Mouse (Mus musculus): ENCODE measurements around the gene Smpd3.

Smpd3 gene

DNA sequence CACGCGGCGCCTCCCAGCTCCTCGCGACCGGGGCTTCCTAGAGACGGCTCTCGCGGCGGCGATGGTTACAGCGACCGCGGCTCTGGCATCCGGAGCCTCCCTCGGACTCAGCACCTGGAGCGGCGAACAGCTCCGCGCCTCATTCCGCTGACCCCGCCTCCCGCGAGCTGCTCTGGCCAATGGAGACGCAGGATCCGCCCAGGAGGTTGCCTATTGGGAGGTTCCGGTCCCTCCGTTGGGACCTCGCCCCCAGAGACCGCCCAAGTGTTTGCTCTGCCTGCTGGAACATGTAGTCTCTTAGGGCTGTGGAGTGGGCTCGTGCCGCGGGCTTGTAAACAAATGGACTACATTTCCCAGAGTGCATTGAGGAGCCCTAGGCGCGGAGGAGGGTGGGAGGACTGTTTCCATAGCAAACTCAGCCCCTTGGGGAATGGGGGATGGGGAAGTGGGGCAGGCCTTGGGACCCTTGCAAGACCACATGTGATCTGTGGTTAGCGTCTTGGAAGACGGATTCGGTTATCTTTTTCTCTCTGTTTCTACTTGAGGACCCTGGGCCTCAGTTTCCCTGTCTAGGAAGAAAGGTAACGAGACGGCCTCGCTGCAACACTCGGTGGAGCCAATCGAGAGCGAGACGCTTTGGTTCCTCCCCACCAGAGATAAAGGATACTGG, at the start of gene Smpd3:
TSS of gene Smpd3 (minus strand) at position 137 of the 670 bp plus-strand sequence.
- POLR2A ChIA-PET: interaction anchor here (0.6 to 2.1 kb wide), 20 partner anchors 8 to 694 kb away, joined by 3 to 8 read pairs (median 3); partner anchors contain the start of genes Pla2g15 (in 2 of the 4), Esrp2 (in 1 of the 4), Nfatc3 (in 1 of the 4) and Prmt7 (in 1 of the 4)
- CTCF ChIA-PET: interaction anchor here (0.6 to 1.3 kb wide), 8 partner anchors 10 to 216 kb away, joined by 3 to 9 read pairs (median 3); partner anchors contain the start of gene Zfp90 (in 1 of the 4)

DNA sequence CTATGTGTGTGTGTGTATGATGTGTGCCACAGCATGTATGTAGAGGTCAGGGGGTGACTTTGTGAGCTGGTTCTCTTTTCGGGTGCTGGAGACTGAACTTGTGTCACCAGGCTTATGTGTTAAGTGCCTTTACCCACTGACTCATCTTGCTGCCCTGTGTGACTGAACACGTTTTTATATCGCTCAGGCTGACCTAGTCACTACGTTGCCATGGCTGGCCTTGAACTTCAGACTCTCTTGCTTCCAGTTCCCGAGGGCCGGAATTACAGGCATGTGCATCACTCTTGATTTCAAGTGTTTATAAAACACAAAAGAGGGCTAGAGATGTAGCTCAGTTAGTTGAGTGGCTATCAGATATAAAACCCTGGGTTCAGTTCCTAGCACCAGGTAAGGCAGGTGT, 43.2 kb upstream of the Smpd3 start:
- ChIA-PET POLR2A (no interaction called here), CTCF (no interaction called here)

DNA sequence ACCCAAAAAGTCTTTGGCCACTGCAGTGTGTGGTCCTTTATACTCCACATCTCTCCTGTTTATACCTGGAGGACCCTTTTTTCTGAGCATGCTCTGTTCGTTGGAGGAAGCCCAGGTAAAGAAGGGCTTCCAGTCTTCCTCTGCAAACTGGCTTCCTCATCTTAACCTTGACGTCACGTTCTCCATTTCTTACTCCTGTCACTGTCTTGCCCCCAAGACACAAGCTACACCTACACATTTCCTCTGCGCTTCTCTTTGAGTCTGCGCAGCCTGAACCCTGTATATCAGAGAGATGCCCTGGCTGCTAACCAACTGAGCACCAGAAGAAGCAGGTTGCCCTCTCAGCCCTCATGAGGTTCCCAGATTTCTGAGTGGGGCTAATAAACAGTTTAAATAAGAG, 41.6 kb upstream of the Smpd3 start:
- CTCF ChIA-PET: interaction anchor here in 1 of 4 experiments (0.7 kb wide), 1 partner anchor 151 kb away, joined by 8 read pairs; no protein-coding TSS in a partner anchor

DNA sequence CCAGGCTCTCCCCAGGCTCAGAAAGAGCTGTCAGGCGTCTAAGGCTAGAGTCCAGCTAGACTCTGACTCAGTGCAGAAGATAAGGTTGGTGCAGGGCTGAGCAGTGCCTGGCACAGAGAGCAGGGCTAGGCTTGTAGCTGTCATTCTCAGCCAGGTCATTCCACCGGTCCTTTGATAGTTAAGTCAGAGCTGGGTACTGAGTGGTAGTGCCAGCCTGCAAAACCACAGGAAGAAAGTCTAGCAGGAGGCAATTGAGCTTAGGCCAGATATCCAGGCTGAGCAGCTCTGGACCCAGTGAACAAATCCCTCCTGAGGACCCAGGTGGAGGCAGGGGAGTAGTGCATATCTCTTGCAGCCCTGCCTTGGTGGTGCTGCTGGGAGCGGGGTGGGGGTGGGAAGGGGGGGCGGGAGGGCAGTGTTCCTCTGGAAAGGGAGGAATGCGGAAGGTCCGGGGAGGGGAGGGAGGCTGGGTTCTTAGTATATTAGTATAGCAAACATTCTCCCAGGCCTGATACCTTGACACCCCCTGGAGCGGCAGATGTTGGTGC, 40.8 kb upstream of the Smpd3 start:
- CTCF ChIA-PET: interaction anchor here in 1 of 4 experiments (0.6 kb wide), 1 partner anchor 55 kb away, joined by 3 read pairs; no protein-coding TSS in a partner anchor

More for the DNA sequence above, 41.6 kb upstream of the Smpd3 start:
- POLR2A ChIA-PET: no interaction called here

DNA sequence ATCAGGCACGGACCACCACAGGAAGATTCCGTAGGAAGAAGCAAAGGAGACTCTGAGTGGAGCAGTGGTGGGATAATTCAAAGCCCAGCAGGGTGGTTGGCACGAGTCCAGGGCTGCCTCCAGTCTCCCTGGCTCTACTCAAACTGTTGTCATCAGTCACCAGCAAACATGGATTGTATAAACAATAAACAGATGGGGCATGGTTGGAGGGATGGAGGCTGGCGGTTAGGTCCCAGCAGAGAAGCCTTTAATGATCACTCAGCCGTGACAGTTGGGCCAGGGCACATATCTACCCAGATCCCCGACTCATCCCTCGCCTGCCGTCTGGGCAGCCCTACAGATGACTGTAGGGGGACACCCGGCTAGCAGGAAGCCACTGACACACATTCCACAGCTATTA, 39.1 kb upstream of the Smpd3 start:
- POLR2A ChIA-PET: no interaction called here
- CTCF ChIA-PET: interaction anchor here in 1 of 4 experiments (0.5 kb wide), 1 partner anchor 152 kb away, joined by 3 read pairs; no protein-coding TSS in a partner anchor

More for the DNA sequence above, 40.8 kb upstream of the Smpd3 start:
- POLR2A ChIA-PET: interaction anchor here in 2 of 4 experiments (0.6 to 1.0 kb wide), 3 partner anchors 14 to 37 kb away, joined by 3 to 4 read pairs (median 3); no protein-coding TSS in a partner anchor

DNA sequence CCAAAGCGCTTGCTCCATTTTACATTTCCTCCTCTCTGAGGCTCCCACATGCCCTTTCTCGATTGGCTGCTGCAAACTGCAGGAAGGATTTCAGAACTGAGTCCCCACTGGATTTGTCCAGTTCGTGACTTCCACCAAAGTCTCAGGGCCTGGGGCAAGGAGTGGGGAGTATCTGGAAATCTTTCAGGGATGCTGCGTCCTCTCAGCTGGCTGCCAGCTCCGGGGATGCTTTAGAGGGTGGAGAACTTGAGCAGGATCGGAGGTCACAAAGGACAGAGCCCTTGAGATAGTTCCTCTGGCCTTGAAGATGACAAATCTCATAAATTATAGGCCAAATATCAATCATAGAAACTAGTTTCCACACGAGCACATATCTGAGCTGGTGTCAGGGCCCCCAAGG, 38.2 kb upstream of the Smpd3 start:
- ChIA-PET CTCF (interaction anchor here in 1 of 4 experiments (0.5 kb wide), 1 partner anchor 860 kb away, joined by 4 read pairs; no protein-coding TSS in a partner anchor), POLR2A (no interaction called here)

DNA sequence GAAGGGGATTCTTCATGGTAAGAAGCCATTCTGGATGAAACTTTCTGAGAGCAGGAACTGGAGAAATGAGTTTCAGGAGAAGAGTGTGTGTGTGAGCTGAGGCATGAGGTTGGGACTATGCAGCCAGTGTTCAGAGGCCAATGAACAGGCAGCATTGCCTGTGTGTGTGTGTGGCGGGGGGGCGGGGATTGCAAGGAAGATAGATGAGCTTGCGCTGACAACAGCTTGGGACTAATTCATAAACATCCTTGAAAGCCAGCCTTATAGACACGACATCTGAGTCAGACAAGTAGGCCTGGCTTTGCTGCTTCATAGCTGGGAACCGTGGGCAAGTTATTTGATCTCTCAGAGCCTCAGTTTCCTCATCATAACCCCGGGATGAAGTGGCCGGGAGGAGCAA, 31.3 kb upstream of the Smpd3 start:
- ChIA-PET CTCF (interaction anchor here in 3 of 4 experiments (0.6 to 0.9 kb wide), 4 partner anchors 69 to 232 kb away, joined by 3 to 7 read pairs (median 3); no protein-coding TSS in a partner anchor), POLR2A (interaction anchor here in 2 of 4 experiments (0.5 to 0.6 kb wide), 2 partner anchors 62 to 147 kb away, joined by 3 read pairs; no protein-coding TSS in a partner anchor)

DNA sequence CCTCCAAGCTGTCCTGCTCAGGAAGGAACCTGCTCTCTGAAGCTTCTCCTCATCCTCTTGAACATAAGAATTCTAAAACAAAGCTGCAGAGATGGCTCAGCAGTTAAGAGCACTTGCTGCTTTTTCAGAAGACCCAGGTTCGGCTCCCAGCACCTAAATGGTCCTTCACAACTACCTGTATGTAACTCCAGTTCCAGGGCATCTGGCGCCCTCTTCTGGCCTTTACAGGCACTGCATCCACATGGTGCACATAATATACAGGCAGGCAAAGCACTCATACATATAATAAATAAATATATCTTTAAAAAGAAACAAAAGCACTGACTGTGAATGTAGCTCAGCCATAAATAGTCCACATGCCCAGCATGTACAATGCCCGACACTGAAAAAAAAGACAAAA, 30.7 kb upstream of the Smpd3 start:
- ChIA-PET POLR2A (interaction anchor here in 1 of 4 experiments (0.6 kb wide), 1 partner anchor 61 kb away, joined by 3 read pairs; no protein-coding TSS in a partner anchor), CTCF (interaction anchor here in 1 of 4 experiments (0.8 to 0.9 kb wide), 2 partner anchors 63 to 69 kb away, joined by 3 to 5 read pairs; no protein-coding TSS in a partner anchor)

DNA sequence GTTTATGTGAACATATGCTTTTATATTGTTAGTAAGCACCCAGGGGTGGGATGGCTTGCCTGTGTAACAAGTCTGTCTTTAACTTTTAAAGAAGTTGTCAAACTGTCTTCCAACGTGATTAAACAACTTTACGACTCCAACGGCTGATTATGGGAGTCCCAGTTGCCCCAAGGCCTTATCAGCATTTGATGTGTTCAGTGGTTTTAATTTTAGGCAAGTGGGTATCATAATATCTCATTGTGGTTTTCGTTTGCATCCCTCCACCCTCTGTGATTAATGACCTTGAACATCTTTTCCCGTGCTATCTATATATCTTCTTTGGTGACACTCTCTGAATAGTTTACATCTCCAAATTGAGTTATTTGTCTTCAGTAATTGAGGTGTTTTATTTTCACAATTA, 27.0 kb upstream of the Smpd3 start:
- CTCF ChIA-PET: interaction anchor here in 1 of 4 experiments (0.5 kb wide), 1 partner anchor 236 kb away, joined by 5 read pairs; no protein-coding TSS in a partner anchor
- POLR2A ChIA-PET: interaction anchor here in 1 of 4 experiments (0.5 kb wide), 1 partner anchor 369 kb away, joined by 4 read pairs; no protein-coding TSS in a partner anchor

DNA sequence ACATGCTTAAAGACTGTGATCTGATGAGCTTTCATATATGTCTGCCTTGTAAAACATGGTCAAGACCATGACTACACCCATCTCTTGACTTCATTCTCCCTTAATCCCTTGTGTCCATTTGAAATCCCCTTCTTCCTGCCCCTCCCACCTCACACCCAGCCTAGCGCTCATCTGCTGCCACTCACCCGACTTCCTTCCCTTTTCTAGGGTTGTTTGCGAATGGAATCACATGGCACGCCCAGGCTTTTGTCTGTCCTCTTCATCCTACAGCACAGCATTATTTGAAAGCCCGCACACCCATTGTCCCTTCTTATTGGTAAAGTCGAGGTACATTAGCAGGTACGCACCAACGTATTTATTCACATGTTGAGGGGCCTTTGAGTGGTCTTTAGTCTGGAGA, 26.5 kb upstream of the Smpd3 start:
- ChIA-PET POLR2A (no interaction called here), CTCF (interaction anchor here in 2 of 4 experiments (0.5 to 0.6 kb wide), 2 partner anchors 249 to 555 kb away, joined by 4 to 14 read pairs; no protein-coding TSS in a partner anchor)

DNA sequence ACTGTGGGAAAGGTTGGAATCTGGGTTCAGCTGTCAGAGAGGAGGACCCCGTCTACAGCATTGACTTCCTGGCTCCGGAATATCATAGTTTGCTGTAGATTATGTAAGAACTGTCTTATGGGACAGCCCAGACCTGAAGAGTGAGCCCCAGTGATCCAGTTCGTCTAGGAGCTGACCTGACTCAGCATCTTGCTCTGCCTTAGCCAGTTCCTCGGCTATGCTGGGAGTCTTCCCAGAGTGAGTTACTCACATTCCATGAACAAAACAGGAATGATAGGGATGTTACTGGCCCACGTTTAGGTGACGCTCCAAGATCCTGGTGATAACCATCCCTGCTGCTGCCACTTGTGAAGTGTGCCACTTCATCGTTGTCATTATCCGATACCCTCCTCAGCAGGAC, 25.5 kb upstream of the Smpd3 start:
- ChIA-PET POLR2A (no interaction called here), CTCF (no interaction called here)

DNA sequence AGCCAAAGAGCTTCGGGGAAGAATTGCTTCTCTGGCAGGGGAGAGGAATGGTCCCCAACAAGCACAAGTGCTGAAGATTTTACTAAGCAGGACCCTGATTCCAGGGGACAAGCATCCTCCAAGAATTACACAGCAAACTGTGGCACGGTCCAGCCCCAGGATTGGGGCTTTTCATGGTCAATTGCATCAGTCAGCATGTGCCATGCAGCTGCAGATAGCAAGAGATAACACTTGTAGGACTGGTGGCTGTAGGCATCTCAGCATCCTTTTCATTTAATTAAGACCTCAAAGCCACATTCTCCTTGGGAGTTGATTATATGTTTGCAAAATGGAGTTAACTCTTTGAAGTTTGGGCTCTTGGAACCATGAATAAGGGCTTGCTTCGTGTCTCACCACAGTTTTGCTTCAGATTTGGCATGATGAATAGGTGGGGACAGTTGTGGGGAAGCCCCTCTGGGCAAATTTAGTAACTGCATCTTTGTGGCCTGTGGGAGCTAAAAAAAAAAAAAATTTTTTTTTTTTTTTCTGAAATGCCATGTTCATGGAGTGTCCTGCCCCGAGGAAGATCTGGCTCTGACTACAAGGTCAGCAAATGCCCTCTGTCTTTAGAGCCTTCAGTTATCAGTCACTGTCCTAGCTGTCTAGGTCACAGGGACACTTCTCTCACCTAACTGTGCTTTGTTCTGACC, 22.0 kb upstream of the Smpd3 start:
- ChIA-PET POLR2A (no interaction called here), CTCF (interaction anchor here in 2 of 4 experiments (0.6 to 1.1 kb wide), 2 partner anchors 73 to 528 kb away, joined by 3 read pairs; no protein-coding TSS in a partner anchor)

DNA sequence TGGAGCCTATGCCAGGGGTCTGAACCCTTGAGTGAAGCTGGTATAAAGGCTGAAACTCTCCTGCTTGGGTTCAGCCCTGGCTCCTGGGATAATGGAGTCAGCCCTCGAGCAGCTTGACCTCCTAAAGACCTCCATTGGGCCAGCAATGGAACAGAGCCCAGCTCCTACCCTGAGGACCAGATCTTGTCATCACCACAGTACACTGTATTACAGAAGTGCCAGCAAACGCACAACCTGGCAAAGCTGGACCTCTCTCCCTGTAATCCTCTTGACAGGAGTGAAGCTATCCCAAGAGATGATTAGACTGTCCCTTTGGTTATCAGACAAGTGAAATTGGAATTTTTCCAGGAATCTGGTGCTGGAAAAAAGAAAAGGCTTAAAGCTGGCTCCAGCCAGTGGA, 13.3 kb upstream of the Smpd3 start:
- ChIA-PET CTCF (no interaction called here), POLR2A (interaction anchor here in 2 of 4 experiments (1.1 to 2.3 kb wide), 3 partner anchors 9 to 22 kb away, joined by 3 to 7 read pairs (median 7); partner anchors contain the start of gene Smpd3 (in 1 of the 2))

DNA sequence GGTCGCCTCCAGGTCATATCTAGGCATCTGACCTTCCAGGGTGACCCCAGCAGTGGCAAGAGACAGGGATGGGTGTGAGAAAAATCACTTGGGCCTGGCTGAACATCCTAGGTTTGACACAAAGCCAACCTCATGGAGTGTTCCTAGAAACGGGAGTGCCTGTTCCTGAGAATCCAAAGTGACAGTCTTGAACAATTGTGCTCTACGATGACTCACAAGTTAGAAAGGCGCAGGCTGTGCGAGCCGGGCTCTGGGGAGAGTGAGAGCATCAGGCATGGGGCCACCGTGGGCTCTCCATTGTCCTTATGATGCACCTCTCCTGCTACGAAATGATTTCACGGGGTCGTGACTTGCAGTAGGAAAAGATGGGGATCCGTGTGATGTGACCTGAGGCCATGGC, 11.6 kb upstream of the Smpd3 start:
- CTCF ChIA-PET: no interaction called here
- POLR2A ChIA-PET: interaction anchor here in 1 of 4 experiments (2.3 kb wide), 1 partner anchor 7 kb away, joined by 7 read pairs; no protein-coding TSS in a partner anchor

DNA sequence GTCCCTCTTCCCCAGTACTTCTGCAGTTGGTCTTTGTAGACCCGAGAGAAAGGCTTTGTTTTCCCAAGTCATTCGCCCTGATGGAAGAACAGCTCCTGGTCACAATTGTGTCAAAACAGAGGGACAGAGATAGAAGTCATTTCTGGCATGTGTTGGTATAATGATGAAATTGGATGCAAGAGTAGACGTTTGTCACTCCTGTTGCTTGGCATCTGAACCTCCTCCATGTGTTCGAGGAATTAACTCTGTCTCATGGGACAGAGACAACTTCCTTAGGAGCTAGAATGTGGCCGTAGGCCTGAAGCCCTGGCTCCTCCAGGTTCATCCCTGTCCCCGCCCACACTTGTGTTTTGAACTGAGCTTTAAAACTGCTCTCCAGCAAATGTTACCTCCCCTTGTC, 8.3 kb upstream of the Smpd3 start:
- ChIA-PET CTCF (interaction anchor here in 2 of 4 experiments (0.6 kb wide), 3 partner anchors 56 to 186 kb away, joined by 3 to 14 read pairs (median 5); no protein-coding TSS in a partner anchor), POLR2A (interaction anchor here (0.6 to 1.2 kb wide), 5 partner anchors 8 to 220 kb away, joined by 3 to 8 read pairs (median 4); partner anchors contain the start of gene Smpd3 (in 2 of the 4))

DNA sequence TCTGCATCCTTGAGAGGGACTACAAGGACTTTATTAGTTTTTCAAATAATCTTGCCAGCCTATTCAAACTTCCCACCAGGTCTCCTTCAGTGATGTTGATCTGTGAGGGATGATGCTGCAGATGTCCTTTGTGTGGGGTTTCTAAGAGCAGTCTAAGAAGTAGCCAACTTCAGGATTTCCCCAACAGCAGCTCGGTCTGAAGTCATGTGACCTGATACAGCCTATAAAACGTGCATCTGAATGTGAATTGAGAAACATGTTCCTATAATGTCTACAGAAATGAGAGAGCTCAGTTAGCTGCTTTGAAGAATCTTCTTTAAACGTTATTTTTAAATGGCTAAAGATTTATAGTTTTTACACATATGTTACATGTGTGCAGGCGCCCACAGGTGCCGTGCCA, 5.7 kb upstream of the Smpd3 start:
- ChIA-PET POLR2A (interaction anchor here in 2 of 4 experiments (0.6 to 0.9 kb wide), 3 partner anchors 9 to 778 kb away, joined by 3 read pairs; no protein-coding TSS in a partner anchor), CTCF (no interaction called here)

DNA sequence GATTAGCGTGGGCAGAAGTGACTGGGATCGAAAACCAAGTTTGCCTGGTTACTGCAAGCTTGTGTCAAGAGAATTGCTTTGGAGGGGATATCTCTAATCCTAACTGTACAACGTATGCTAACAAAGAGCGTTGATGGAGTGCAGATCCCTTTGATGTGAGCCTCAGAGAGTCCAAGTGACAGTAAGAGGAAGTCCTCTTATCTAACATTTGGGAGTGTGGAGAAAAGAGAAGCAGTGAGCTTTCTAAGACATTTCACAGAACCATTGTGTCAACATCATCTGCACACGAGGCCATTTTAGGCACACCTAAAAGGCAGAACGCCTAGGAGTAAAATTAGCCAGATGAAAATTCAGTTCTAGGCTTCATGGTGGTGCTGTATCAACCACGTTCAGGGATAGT, 5.0 kb upstream of the Smpd3 start:
- ChIA-PET CTCF (no interaction called here), POLR2A (interaction anchor here in 2 of 4 experiments (0.6 to 1.3 kb wide), 3 partner anchors 8 to 777 kb away, joined by 3 to 7 read pairs (median 3); no protein-coding TSS in a partner anchor)

DNA sequence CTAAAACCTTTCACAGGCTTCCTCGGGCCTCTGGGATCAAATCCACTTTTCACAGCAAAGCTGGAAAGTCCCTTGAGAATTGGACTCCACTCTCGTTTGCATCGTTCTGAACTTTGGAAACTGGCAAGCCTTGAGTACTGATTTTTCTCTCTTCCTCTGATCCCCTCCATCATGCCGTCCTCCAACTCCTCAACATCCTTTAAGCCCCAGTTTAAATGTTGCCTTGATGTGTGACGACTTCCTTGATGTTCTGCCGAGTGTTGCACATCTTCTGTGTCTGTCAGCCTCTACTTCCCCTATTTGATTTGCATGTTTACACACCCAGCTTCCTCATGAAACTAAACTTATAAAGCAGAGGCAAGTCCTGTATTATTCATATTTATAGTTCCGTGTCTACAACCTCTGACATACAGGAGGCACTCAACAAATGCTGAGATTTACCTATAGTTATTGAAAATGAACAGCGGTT, 987 bp upstream of the Smpd3 start:
- CTCF ChIA-PET: interaction anchor here in 1 of 4 experiments (0.5 kb wide), 1 partner anchor 14 kb away, joined by 3 read pairs; no protein-coding TSS in a partner anchor
- POLR2A ChIA-PET: interaction anchor here in 2 of 4 experiments (0.7 kb wide), 3 partner anchors 76 to 281 kb away, joined by 3 to 10 read pairs (median 5); partner anchors contain the start of gene Zfp90 (in 1 of the 2)

Measured in embryonic stem cell, embryonic (primary cell).